Mouse (Mus musculus) heart, embryonic 14.5 days (tissue): ENCODE measurements around the gene Rab12. TPM values are rescaled to one million over a fixed set of nuclear protein-coding genes. Genes with fewer than 3 reads are reported as not detected.

ENCODE experiments used
- ATAC-seq: fragments of 200-750 bp; cut with Nextera tagmentation; 2 replicates; pipeline ENCODE4 v1.8.0; 2017; ENCODE audit warnings: low read depth, moderate TSS enrichment; ENCODE audit not compliant: insufficient number of reproducible peaks, insufficient read depth, low FRiP score
- H3K27ac ChIP-seq, 2 experiments: fragments of 200-500 bp in 1 of 2; fragments of 300-500 bp in 1 of 2; sonication (generic) in 1 of 2; replicated peaks in 1 of 2; 2 replicates each; pipeline ENCODE4 v1.5.1; 2012 to 2014; ENCODE audit warnings: low read depth in 2 of 2, low read length in 2 of 2, control low read depth in 1 of 2, mild to moderate bottlenecking in 1 of 2, mixed read lengths in 1 of 2; ENCODE audit not compliant: control insufficient read depth in 1 of 2, insufficient read depth in 1 of 2
- H3K27me3 ChIP-seq: fragments of 300-500 bp; sonication (generic); 2 replicates; pipeline ENCODE4 v1.6.1; 2014; ENCODE audit warnings: mild to moderate bottlenecking, low read length, control low read depth; ENCODE audit not compliant: control insufficient read depth, insufficient read depth
- H3K36me3 ChIP-seq: fragments of 300-500 bp; sonication (generic); 2 replicates; pipeline ENCODE4 v1.6.1; 2014; ENCODE audit warnings: mild to moderate bottlenecking, control low read depth, low read length, mixed read lengths; ENCODE audit not compliant: control insufficient read depth, insufficient read depth
- H3K4me1 ChIP-seq, 2 experiments: fragments of 200-500 bp in 1 of 2; fragments of 300-500 bp in 1 of 2; sonication (generic) in 1 of 2; 2 replicates each; pipeline ENCODE4 v1.6.1; 2012 to 2014; ENCODE audit warnings: low read length in 2 of 2, control low read depth in 1 of 2, mixed read lengths in 1 of 2; ENCODE audit not compliant: control insufficient read depth in 2 of 2, insufficient read depth in 2 of 2
- H3K4me2 ChIP-seq: fragments of 300-500 bp; sonication (generic); 2 replicates; pipeline ENCODE4 v1.6.1; 2014; ENCODE audit warnings: mild to moderate bottlenecking, low read length
- H3K4me3 ChIP-seq, 2 experiments: fragments of 200-500 bp in 1 of 2; fragments of 300-500 bp in 1 of 2; sonication (generic) in 1 of 2; 2 replicates each; pipeline ENCODE4 v1.5.1; 2012 to 2014; ENCODE audit warnings: low read length in 2 of 2, mild to moderate bottlenecking in 2 of 2, control low read depth in 1 of 2, low read depth in 1 of 2, moderate library complexity in 1 of 2; ENCODE audit not compliant: control insufficient read depth in 1 of 2, insufficient read depth in 1 of 2
- H3K9ac ChIP-seq: fragments of 300-500 bp; sonication (generic); 2 replicates; pipeline ENCODE4 v1.6.1; 2014; ENCODE audit warnings: mild to moderate bottlenecking, low read length
- H3K9me3 ChIP-seq: fragments of 300-500 bp; sonication (generic); 2 replicates; pipeline ENCODE4 v1.6.1; 2016; ENCODE audit warnings: low read length, control low read depth; ENCODE audit not compliant: control insufficient read depth
- WGBS: fragments of 180-500 bp; shearing (Covaris S2); extraction: QIAGEN DNeasy Blood & Tissue Kit; methylation state at CpG from one replicate; pipeline ENCODE4 v1.1.7; 2014; 5-methylcytosine and 5-hydroxymethylcytosine counted together
- polyA plus RNA-seq: library from polyadenylated mRNA; unstranded; fragments of >200 nt; fragmentation: Nextera tagmentation; extraction: Ambion mirVana; gene quantifications from 2 replicates; pipeline ENCODE4 v1.2.1, GENCODE M21; 2014

Rab12 gene
- polyA plus RNA-seq, 1 experiment from 2014 or later = 74.2 TPM

DNA sequence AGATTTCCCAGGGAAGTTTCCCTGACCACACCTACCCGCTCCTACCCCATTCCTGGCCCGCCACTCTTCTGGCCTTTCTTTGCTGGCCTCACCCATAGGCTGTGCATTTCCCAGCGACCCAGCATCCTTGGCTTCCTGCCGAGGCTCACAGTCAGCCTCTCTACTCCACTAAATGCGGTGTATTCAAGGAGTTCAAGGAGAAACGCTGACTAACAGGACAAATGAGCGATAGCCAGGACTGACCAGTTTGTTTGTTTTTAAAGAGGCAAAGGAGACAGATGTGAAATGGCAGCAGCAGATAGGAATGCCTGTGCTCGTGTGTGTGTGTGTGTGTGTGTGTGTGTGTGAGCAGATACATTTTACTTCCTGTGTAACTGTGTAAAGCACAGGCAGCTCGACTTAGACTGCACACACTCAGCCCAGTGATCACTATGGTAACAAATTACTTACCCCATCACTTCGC lies 9.3 kb downstream of the Rab12 start:
- H3K9ac ChIP-seq = no peak overlapping the region
- 16% methylated on average over 10 of the region's 10 CpGs for WGBS
- H3K4me2 ChIP-seq = 0 out of 2 replicates have a peak overlapping the region, but pooled peaks have one; percentile 9

DNA sequence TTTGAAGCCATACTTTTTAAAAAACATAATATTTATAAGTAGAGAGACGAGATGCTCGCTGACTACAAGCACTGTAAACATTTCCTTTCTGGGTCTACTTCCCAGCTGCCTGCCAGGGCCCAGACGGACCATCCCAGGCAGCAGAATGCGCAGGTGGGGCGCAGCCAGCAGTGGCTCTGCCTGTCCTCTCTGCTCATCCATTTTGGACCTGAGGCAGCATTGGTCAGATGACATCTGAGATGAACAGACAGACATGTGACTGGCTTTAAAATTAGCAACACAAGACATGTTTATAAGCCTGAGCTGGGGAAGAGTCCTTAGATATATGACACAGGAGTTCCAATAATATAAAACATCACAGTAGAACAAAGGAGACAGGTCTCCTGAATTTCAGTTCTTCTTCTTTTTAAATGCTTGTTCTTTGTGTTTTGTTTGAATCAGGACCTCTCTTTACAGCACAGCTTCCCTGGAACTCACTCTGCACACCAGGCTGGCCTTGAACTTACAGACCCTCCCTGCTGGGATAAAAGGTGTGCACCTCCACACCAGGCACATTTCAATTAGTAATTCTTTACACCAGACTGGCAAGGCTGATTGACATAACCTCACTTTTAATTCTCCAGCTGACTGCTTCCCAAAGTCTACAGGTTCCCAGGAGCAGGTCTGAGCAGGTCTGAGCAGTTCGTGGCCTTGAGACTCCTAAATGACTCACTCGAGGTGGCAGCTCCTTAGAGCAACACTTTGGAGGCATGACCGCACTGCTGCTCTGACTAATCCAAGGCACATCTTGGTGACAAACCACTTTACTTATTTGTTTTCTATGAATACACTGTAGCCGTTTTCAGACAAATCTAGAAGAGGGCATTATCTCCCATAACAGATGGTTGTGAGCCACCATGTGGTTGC lies 12.2 kb downstream of the Rab12 start:
- H3K36me3 ChIP-seq = peaks cover 20% of the 10 kb centered on the region
- no peak overlapping the region for H3K4me3 ChIP-seq
- H3K9me3 ChIP-seq = no peaks in the 10 kb centered on the region
- no peak for ATAC-seq
- no peak overlapping the region for H3K27ac ChIP-seq
- peaks cover 19 to 29% of the 10 kb centered on the region in 2 experiments for H3K4me1 ChIP-seq
- 84% methylated on average over 9 of the region's 9 CpGs for WGBS
- no peak overlapping the region for H3K4me2 ChIP-seq
- no peak overlapping the region for H3K9ac ChIP-seq
- H3K27me3 ChIP-seq = no peaks in the 10 kb centered on the region

More for the DNA sequence above, 9.3 kb downstream of the Rab12 start:
- Histone ChIP-seq H3K36me3 (peaks cover 13% of the 10 kb centered on the region), H3K27me3 (no peaks in the 10 kb centered on the region), H3K4me3 (no peak overlapping the region), H3K4me1 (peaks cover 12 to 14% of the 10 kb centered on the region in 2 experiments), H3K27ac (peak overlapping the region; percentile 48 to 51), H3K9me3 (no peaks in the 10 kb centered on the region)
- ATAC-seq = peak; percentile 69

DNA sequence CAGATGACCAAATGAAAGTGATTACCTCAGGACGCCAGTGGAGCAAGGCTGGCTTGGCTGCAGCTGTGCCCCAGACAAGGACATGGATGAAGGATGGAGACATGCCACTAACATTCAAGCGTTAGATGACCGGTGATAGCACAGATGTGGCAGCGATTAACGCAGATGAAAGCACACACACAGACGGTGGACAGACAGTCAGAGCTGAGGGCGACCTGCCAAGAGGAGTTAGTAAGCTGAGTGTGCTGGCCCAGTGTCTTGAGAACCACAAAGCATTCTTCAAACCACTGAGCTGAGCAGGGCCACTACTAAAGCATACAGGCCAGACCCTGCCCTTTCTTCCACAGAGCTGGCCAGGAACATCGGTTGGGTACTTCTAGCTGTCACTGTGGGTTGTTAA lies 14.6 kb downstream of the Rab12 start:
- no peak overlapping the region for H3K4me3 ChIP-seq
- no peak overlapping the region for H3K9ac ChIP-seq
- H3K36me3 ChIP-seq = peaks cover 32% of the 10 kb centered on the region
- no peak for ATAC-seq
- H3K27ac ChIP-seq = peak overlapping the region in 1 of 2 experiments; percentile 57; a peak in 2 of 4 replicates
- peaks cover 10 to 18% of the 10 kb centered on the region in 2 experiments for H3K4me1 ChIP-seq
- no peaks in the 10 kb centered on the region for H3K27me3 ChIP-seq
- H3K4me2 ChIP-seq = no peak overlapping the region
- 82% methylated on average over 8 of the region's 8 CpGs for WGBS
- no peaks in the 10 kb centered on the region for H3K9me3 ChIP-seq

DNA sequence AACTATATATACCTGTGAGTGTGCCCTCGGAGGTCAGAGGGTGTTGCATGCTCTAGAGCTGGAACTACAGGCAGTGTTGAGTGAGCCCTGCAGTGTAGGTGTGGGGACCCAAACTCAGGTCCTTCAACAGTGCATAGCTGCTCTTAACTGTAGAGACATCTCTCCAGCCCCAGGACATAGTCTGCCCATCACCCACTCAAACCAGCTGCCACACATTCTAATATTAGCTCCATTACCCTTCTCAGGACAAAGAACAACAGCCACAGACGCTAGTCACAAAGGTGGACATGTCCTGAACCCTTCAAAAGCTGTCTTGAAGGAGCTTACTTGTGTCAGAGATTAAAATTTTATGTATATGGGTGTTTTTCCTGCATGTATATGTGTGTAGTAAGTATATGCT lies 15.3 kb downstream of the Rab12 start:
- H3K27ac ChIP-seq = peak overlapping the region; percentile 16 to 57; a peak in 3 of 4 replicates
- ATAC-seq = peak; percentile 41; the same call in 1 of the 2 replicates

DNA sequence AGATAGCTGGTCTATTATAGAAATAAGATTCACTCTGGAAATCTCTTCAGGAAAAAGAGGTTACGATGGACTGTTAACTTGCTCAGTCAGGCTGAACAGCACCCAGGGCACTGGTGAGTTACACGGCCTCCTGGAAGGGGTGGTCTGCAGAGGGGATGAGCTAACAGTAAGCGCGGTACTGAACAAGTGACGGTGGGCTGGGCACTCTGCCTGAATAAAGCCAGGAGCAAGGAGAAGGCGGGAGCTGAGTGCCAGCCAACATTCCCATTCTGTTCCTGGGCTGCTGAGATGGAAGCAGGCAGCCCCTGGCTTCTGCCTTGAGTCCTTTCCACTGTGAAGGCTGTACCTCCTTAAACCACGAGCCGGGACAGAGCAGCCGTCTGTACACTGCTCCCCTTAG lies 16.1 kb downstream of the Rab12 start:
- no peak for ATAC-seq
- H3K9me3 ChIP-seq = no peaks in the 10 kb centered on the region
- H3K4me1 ChIP-seq = peaks cover 7 to 15% of the 10 kb centered on the region in 2 experiments
- H3K27ac ChIP-seq = no peak overlapping the region; a peak in 1 of 4 replicates
- H3K4me2 ChIP-seq = no peak overlapping the region
- H3K27me3 ChIP-seq = no peaks in the 10 kb centered on the region
- no peak overlapping the region for H3K9ac ChIP-seq
- WGBS = 73% methylated on average over 9 of the region's 9 CpGs
- H3K4me3 ChIP-seq = no peak overlapping the region
- peaks cover 47% of the 10 kb centered on the region for H3K36me3 ChIP-seq

More for the DNA sequence above, 15.3 kb downstream of the Rab12 start:
- no peaks in the 10 kb centered on the region for H3K9me3 ChIP-seq
- no peak overlapping the region for H3K4me2 ChIP-seq
- WGBS = 54% methylated on average over 2 of the region's 2 CpGs
- 0 out of 2 replicates have a peak overlapping the region, but pooled peaks have one; percentile 25 for H3K9ac ChIP-seq
- H3K4me3 ChIP-seq = no peak overlapping the region
- peaks cover 39% of the 10 kb centered on the region for H3K36me3 ChIP-seq
- peaks cover 7 to 15% of the 10 kb centered on the region in 2 experiments for H3K4me1 ChIP-seq
- H3K27me3 ChIP-seq = no peaks in the 10 kb centered on the region

DNA sequence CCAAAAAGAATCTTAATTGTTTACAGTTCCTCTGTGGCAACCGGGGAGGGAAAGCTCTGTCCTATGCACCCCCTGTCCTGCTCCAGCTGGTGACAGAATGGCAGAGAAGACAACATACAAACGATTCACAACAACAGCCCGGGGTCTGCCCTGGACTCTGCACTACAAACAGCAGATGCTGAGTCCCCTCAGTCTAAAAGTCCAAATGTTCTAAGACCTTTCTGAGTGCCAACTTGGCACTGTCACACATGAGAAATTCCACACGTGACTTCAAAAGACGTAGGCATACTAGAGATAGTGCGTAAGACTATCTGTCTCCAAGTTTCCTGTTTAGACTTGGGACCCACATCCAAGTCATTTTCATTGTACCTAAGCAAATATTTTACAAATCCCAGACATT lies 16.7 kb downstream of the Rab12 start:
- no peak for ATAC-seq
- H3K9me3 ChIP-seq = no peaks in the 10 kb centered on the region
- WGBS = 76% methylated on average over 6 of the region's 6 CpGs
- no peak overlapping the region for H3K4me3 ChIP-seq
- no peaks in the 10 kb centered on the region for H3K27me3 ChIP-seq
- no peak overlapping the region for H3K27ac ChIP-seq
- peaks cover 53% of the 10 kb centered on the region for H3K36me3 ChIP-seq
- H3K9ac ChIP-seq = no peak overlapping the region
- H3K4me2 ChIP-seq = no peak overlapping the region
- peaks cover 7 to 15% of the 10 kb centered on the region in 2 experiments for H3K4me1 ChIP-seq

DNA sequence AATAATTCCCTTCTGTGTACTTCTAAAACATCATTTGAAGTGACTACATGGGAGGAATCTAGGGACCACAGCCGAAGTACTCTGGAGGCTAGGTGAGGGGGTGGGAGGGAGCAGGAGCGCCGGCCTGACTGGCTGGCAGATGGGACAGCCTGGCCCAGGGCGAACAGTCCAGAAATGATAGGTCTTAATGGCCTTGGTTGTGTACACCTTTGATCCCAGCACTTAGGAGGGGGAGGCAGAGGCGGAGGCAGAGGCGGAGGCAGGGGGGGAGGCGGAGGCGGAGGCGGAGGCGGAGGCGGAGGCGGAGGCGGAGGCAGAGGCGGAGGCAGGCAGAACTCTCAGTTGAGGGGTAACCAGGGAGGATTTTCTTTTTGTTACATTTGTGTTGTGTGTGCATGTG lies 20.9 kb downstream of the Rab12 start:
- Histone ChIP-seq H3K4me3 (no peak overlapping the region), H3K4me1 (peaks cover 2 to 3% of the 10 kb centered on the region in 2 experiments; a peak in 2 of 4 replicates), H3K36me3 (peaks cover 74% of the 10 kb centered on the region), H3K27me3 (no peaks in the 10 kb centered on the region), H3K27ac (no peak overlapping the region), H3K9ac (no peak overlapping the region), H3K9me3 (no peaks in the 10 kb centered on the region), H3K4me2 (no peak overlapping the region)
- 85% methylated on average over 14 of the region's 14 CpGs for WGBS
- ATAC-seq = no peak
